Mouse (Mus musculus): ENCODE data around the gene Gm11444. TPM values are rescaled to one million over a fixed set of nuclear protein-coding genes. Genes with fewer than 3 reads are reported as not detected.

Gm11444 gene
- polyA plus RNA-seq, 2 experiments = not detected

GRCm38 (mm10) chr11:85893400-85894135 lies 43.4 kb upstream of the Gm11444 start:
- H3K9ac ChIP-seq (replicated peaks) = no peak overlapping the region
- H3K9me3 ChIP-seq (ENCODE audit: control insufficient read depth, low read length) = no peaks in the 10 kb centered on the region
- no peak overlapping the region for H3K27ac ChIP-seq
- H3K4me3 ChIP-seq (ENCODE audit: insufficient read depth in 1 of 2, low read depth in 2 of 2, low read length in 2 of 2) = no peak overlapping the region
- 3% methylated on average over 13 of the region's 13 CpGs for WGBS (ENCODE audit: insufficient replicate concordance)
- no peak for DNase-seq (ENCODE audit: low read depth in 3 of 3, low spot score in 3 of 3)
- no peaks in the 10 kb centered on the region for H3K4me1 ChIP-seq (replicated peaks; ENCODE audit: control insufficient read depth in 2 of 2, insufficient read depth in 2 of 2, low read length in 1 of 2)
- H3K36me3 ChIP-seq (replicated peaks; ENCODE audit: control insufficient read depth, insufficient read depth, low read depth) = no peaks in the 10 kb centered on the region
- TF ChIP-seq EP300 (IDR thresholded peaks at IDR 0.05; ENCODE audit: low read depth) = no peak
- no peak for TF ChIP-seq CTCF (IDR thresholded peaks at IDR 0.05; ENCODE audit: low read depth)
- H3K27me3 ChIP-seq (ENCODE audit: control insufficient read depth, insufficient read depth, low read length) = peaks cover 94% of the 10 kb centered on the region
- H3K4me2 ChIP-seq (ENCODE audit: low read depth) = no peak overlapping the region
- no peak for ATAC-seq (ENCODE audit: insufficient read depth)

GRCm38 (mm10) chr11:85892771-85893170 lies 42.6 kb upstream of the Gm11444 start:
- H3K27me3 ChIP-seq (ENCODE audit: control insufficient read depth, insufficient read depth, low read length) = peaks cover 98% of the 10 kb centered on the region
- ATAC-seq (ENCODE audit: insufficient read depth) = no peak
- DNase-seq (ENCODE audit: low read depth in 3 of 3, low spot score in 3 of 3) = no peak

GRCm38 (mm10) chr11:85891692-85892040 lies 41.5 kb upstream of the Gm11444 start:
- DNase-seq (ENCODE audit: low read depth in 3 of 3, low spot score in 3 of 3) = no peak
- WGBS (ENCODE audit: insufficient replicate concordance) = 0% methylated on average over 2 of the region's 2 CpGs

More at GRCm38 (mm10) chr11:85892771-85893170, 42.6 kb upstream of the Gm11444 start:
- Histone ChIP-seq H3K36me3 (replicated peaks; ENCODE audit: control insufficient read depth, insufficient read depth, low read depth) (no peaks in the 10 kb centered on the region), H3K4me3 (ENCODE audit: insufficient read depth in 1 of 2, low read depth in 2 of 2, low read length in 2 of 2) (no peak overlapping the region), H3K9me3 (ENCODE audit: control insufficient read depth, low read length) (no peaks in the 10 kb centered on the region), H3K27ac (no peak overlapping the region), H3K4me1 (replicated peaks; ENCODE audit: control insufficient read depth in 2 of 2, insufficient read depth in 2 of 2, low read length in 1 of 2) (no peaks in the 10 kb centered on the region), H3K9ac (replicated peaks) (no peak overlapping the region), H3K4me2 (ENCODE audit: low read depth) (no peak overlapping the region)
- 2% methylated on average over 6 of the region's 6 CpGs for WGBS (ENCODE audit: insufficient replicate concordance)
- TF ChIP-seq EP300 (IDR thresholded peaks at IDR 0.05; ENCODE audit: low read depth) = no peak
- TF ChIP-seq CTCF (IDR thresholded peaks at IDR 0.05; ENCODE audit: low read depth) = no peak

GRCm38 (mm10) chr11:85891010-85891691 lies 41.0 kb upstream of the Gm11444 start:
- Histone ChIP-seq H3K9me3 (ENCODE audit: control insufficient read depth, low read length) (no peaks in the 10 kb centered on the region), H3K27me3 (ENCODE audit: control insufficient read depth, insufficient read depth, low read length) (peaks cover 99% of the 10 kb centered on the region), H3K4me2 (ENCODE audit: low read depth) (no peak overlapping the region), H3K4me1 (replicated peaks; ENCODE audit: control insufficient read depth in 2 of 2, insufficient read depth in 2 of 2, low read length in 1 of 2) (no peaks in the 10 kb centered on the region), H3K27ac (no peak overlapping the region), H3K36me3 (replicated peaks; ENCODE audit: control insufficient read depth, insufficient read depth, low read depth) (no peaks in the 10 kb centered on the region), H3K4me3 (ENCODE audit: insufficient read depth in 1 of 2, low read depth in 2 of 2, low read length in 2 of 2) (no peak overlapping the region), H3K9ac (replicated peaks) (no peak overlapping the region)
- ATAC-seq (ENCODE audit: insufficient read depth) (no peak), DNase-seq (ENCODE audit: low read depth in 3 of 3, low spot score in 3 of 3) (no peak)
- TF ChIP-seq CTCF (IDR thresholded peaks at IDR 0.05; ENCODE audit: low read depth) (no peak), EP300 (IDR thresholded peaks at IDR 0.05; ENCODE audit: low read depth) (no peak)
- WGBS (ENCODE audit: insufficient replicate concordance) = under 1% methylated on average over 13 of the region's 13 CpGs

More at GRCm38 (mm10) chr11:85891692-85892040, 41.5 kb upstream of the Gm11444 start:
- H3K4me1 ChIP-seq (replicated peaks; ENCODE audit: control insufficient read depth in 2 of 2, insufficient read depth in 2 of 2, low read length in 1 of 2) = no peaks in the 10 kb centered on the region
- no peak overlapping the region for H3K27ac ChIP-seq
- H3K4me2 ChIP-seq (ENCODE audit: low read depth) = no peak overlapping the region
- H3K9me3 ChIP-seq (ENCODE audit: control insufficient read depth, low read length) = no peaks in the 10 kb centered on the region
- H3K9ac ChIP-seq (replicated peaks) = no peak overlapping the region
- H3K36me3 ChIP-seq (replicated peaks; ENCODE audit: control insufficient read depth, insufficient read depth, low read depth) = no peaks in the 10 kb centered on the region
- TF ChIP-seq CTCF (IDR thresholded peaks at IDR 0.05; ENCODE audit: low read depth) (no peak), EP300 (IDR thresholded peaks at IDR 0.05; ENCODE audit: low read depth) (no peak)
- H3K27me3 ChIP-seq (ENCODE audit: control insufficient read depth, insufficient read depth, low read length) = peaks cover 98% of the 10 kb centered on the region
- H3K4me3 ChIP-seq (ENCODE audit: insufficient read depth in 1 of 2, low read depth in 2 of 2, low read length in 2 of 2) = no peak overlapping the region
- ATAC-seq (ENCODE audit: insufficient read depth) = no peak

- TF ChIP-seq EP300 (IDR thresholded peaks at IDR 0.05; ENCODE audit: low read depth) (no peak), CTCF (IDR thresholded peaks at IDR 0.05; ENCODE audit: low read depth) (no peak)
- no peak for DNase-seq (ENCODE audit: low read depth in 3 of 3, low spot score in 3 of 3)
- no peak overlapping the region for H3K4me3 ChIP-seq (ENCODE audit: insufficient read depth in 1 of 2, low read depth in 2 of 2, low read length in 2 of 2)
- H3K4me1 ChIP-seq (replicated peaks; ENCODE audit: control insufficient read depth in 2 of 2, insufficient read depth in 2 of 2, low read length in 1 of 2) = no peaks in the 10 kb centered on the region
- H3K27me3 ChIP-seq (ENCODE audit: control insufficient read depth, insufficient read depth, low read length) = peaks cover 99% of the 10 kb centered on the region
- no peaks in the 10 kb centered on the region for H3K9me3 ChIP-seq (ENCODE audit: control insufficient read depth, low read length)
- 4% methylated on average over 13 of the region's 13 CpGs for WGBS (ENCODE audit: insufficient replicate concordance)
- H3K27ac ChIP-seq = no peak overlapping the region
- H3K9ac ChIP-seq (replicated peaks) = no peak overlapping the region
- H3K36me3 ChIP-seq (replicated peaks; ENCODE audit: control insufficient read depth, insufficient read depth, low read depth) = no peaks in the 10 kb centered on the region
- H3K4me2 ChIP-seq (ENCODE audit: low read depth) = no peak overlapping the region
- ATAC-seq (ENCODE audit: insufficient read depth) = no peak
These were observed 40.4 kb upstream of the Gm11444 start for GRCm38 (mm10) chr11:85890563-85890845.
